Mouse (Mus musculus) hindbrain, postnatal 0 days (tissue): ENCODE measurements at regions not wholly inside any gene's neighbourhood (a gene's known extent, or its start where the extent isn't known, plus 50 kb on each side); places are given as distances from the start of the nearest gene placed in this dataset.

Experiments
- ATAC-seq: fragments of 200-750 bp; cut with Nextera tagmentation; 2 replicates; pipeline ENCODE4 v1.8.0; 2017; ENCODE audit warnings: mild to moderate bottlenecking, moderate TSS enrichment, moderate library complexity
- DNase-seq: peaks from one replicate; pipeline ENCODE4 v3.0.0-alpha.2; 2015; ENCODE audit warnings: low spot score
- H3K27ac ChIP-seq: fragments of 300-500 bp; sonication (generic); 2 replicates; pipeline ENCODE4 v1.5.1; 2014; ENCODE audit warnings: mild to moderate bottlenecking
- H3K27me3 ChIP-seq: fragments of 300-500 bp; sonication (generic); 2 replicates; pipeline ENCODE4 v1.6.1; 2014; ENCODE audit warnings: low read length, mixed read lengths; ENCODE audit not compliant: insufficient read depth
- H3K36me3 ChIP-seq: fragments of 300-500 bp; sonication (generic); 2 replicates; pipeline ENCODE4 v1.6.1; 2014; ENCODE audit warnings: low read length, mixed read lengths; ENCODE audit not compliant: insufficient read depth
- H3K4me1 ChIP-seq: fragments of 300-500 bp; sonication (generic); 2 replicates; pipeline ENCODE4 v1.6.1; 2014; ENCODE audit warnings: antibody characterized with exemption, low read length, mixed read lengths; ENCODE audit not compliant: insufficient read depth
- H3K4me2 ChIP-seq: fragments of 300-500 bp; sonication (generic); 2 replicates; pipeline ENCODE4 v1.6.1; 2014; ENCODE audit warnings: low read depth, mild to moderate bottlenecking, low read length, moderate library complexity, mixed read lengths
- H3K4me3 ChIP-seq: fragments of 300-500 bp; sonication (generic); 2 replicates; pipeline ENCODE4 v1.5.1; 2014; ENCODE audit warnings: low read length
- H3K9ac ChIP-seq: fragments of 300-500 bp; sonication (generic); replicated peaks from 2 replicates; pipeline ENCODE4 v1.6.1; 2014; ENCODE audit warnings: mild to moderate bottlenecking, low read length, moderate library complexity, mixed read lengths
- H3K9me3 ChIP-seq: fragments of 300-500 bp; sonication (generic); 2 replicates; pipeline ENCODE4 v1.6.1; 2016; ENCODE audit warnings: low read length, mixed read lengths
- CTCF ChIP-seq: IDR thresholded peaks from 2 replicates; pipeline ENCODE4 v1.5.1; 2016; ENCODE audit warnings: antibody characterized with exemption, control low read depth, low read depth
- WGBS: fragments of 180-500 bp; shearing (Covaris S2); extraction: QIAGEN DNeasy Blood & Tissue Kit; methylation state at CpG from one replicate; pipeline ENCODE4 v1.1.7; 2014; 5-methylcytosine and 5-hydroxymethylcytosine counted together

DNA sequence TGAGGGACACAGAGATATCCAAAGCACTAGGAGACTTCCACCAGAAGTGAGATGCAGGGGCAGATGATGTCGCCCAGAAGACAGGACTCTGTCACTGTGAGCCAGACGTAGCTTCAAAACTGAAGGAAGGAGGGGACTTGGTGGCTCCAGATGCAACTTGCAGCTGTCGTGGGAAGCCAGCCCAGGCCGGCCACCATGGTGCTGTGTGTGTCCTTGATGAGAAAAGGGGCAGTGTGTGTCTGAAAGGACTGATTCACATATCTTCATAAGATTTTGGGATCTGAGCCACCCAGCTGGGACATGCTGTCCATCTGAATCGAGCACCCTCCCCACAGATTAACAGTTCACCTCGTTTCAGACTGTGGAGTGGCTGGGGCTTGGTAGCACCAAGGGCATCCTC, 226.2 kb downstream of the Rpl10-ps3 start:
- no peaks in the 10 kb centered on the region for H3K27me3 ChIP-seq
- H3K9me3 ChIP-seq = no peaks in the 10 kb centered on the region
- 74% methylated on average over 6 of the region's 6 CpGs for WGBS
- no peak for TF ChIP-seq CTCF
- H3K4me3 ChIP-seq = no peak overlapping the region
- H3K27ac ChIP-seq = no peak overlapping the region
- DNase-seq (no peak), ATAC-seq (no peak)
- H3K36me3 ChIP-seq = no peaks in the 10 kb centered on the region
- H3K4me1 ChIP-seq = 0 out of 2 replicates have a peak, but pooled peaks cover 5% of the 10 kb centered on the region
- H3K4me2 ChIP-seq = no peak overlapping the region
- no peak overlapping the region for H3K9ac ChIP-seq

DNA sequence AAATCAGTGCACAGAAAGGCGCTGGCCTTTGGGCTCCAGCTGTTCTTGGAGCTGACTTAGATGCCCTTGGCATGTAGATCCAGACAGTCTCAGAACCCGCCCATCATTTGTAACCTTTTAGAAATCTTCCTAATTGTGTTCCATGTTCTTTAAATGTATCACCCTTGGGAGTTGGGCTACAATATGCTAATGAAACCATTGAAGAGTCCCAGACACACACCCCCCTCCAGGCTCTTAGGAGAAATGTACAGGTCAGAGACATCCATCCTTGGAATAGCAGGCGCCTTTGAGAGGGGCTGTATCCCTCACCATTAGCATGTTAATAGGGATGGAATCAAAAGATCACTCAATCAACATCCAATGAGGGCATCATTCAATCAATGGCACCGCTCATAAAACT, 238.2 kb downstream of the Rpl10-ps3 start:
- DNase-seq (peak; percentile 14), ATAC-seq (no peak)
- 21% methylated on average over 4 of the region's 4 CpGs for WGBS
- no peak overlapping the region for H3K4me3 ChIP-seq
- H3K4me2 ChIP-seq = no peak overlapping the region
- H3K27me3 ChIP-seq = no peaks in the 10 kb centered on the region
- no peaks in the 10 kb centered on the region for H3K9me3 ChIP-seq
- H3K4me1 ChIP-seq = 0 out of 2 replicates have a peak, but pooled peaks cover 5% of the 10 kb centered on the region
- no peak for TF ChIP-seq CTCF
- no peak overlapping the region for H3K27ac ChIP-seq
- H3K36me3 ChIP-seq = no peaks in the 10 kb centered on the region
- no peak overlapping the region for H3K9ac ChIP-seq

DNA sequence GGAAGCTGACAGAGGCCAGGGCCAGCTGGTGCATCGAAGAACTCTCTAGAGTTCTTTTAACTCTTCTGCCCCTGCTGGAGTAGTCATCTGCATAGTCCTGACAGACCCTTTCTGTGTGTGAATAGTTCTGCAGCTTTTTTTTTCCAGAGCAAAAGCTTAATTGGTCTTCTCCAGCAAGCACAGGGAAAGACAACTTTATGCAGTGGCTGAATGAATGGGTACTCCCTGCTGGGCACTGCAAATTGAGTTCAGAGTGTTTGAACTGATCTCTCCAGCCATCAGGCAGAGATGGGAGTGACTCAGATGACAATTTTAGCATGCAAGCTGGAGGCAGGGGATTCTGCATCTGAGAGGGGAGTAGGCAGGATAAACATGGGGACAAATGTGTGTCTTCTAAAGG, 242.0 kb downstream of the Rpl10-ps3 start:
- no peak for TF ChIP-seq CTCF
- DNase-seq = peak; percentile 10
- Histone ChIP-seq H3K4me3 (no peak overlapping the region), H3K9me3 (no peaks in the 10 kb centered on the region), H3K4me2 (no peak overlapping the region), H3K36me3 (no peaks in the 10 kb centered on the region), H3K27me3 (no peaks in the 10 kb centered on the region), H3K27ac (no peak overlapping the region), H3K4me1 (0 out of 2 replicates have a peak, but pooled peaks cover 5% of the 10 kb centered on the region), H3K9ac (no peak overlapping the region)
- no peak for ATAC-seq
- WGBS = 15% methylated on average over 1 of the region's 1 CpGs

DNA sequence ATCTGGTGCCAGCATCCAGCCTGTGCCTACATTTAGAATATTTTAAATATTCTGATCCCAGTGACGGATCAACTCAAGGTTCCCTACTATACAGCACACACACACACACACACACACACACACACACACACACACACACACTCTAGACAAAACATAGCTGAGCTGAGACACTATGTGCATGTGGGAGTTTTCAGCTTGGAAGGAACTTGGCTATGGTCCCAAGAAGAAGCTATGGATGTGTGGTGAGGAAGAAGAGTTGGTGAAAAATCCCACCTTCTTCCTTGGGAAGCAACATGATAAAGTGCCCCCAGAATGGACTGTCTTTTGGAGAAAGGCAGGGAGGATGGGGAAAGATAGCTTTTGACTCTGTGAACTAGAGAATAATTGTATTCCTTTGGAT, 243.7 kb downstream of the Rpl10-ps3 start:
- WGBS = 76% methylated on average over 1 of the region's 1 CpGs
- Histone ChIP-seq H3K4me3 (no peak overlapping the region), H3K9ac (no peak overlapping the region), H3K4me2 (no peak overlapping the region), H3K36me3 (no peaks in the 10 kb centered on the region), H3K4me1 (no peaks in the 10 kb centered on the region), H3K27ac (no peak overlapping the region), H3K9me3 (no peaks in the 10 kb centered on the region), H3K27me3 (no peaks in the 10 kb centered on the region)
- no peak for DNase-seq
- no peak for TF ChIP-seq CTCF
- ATAC-seq = no peak

DNA sequence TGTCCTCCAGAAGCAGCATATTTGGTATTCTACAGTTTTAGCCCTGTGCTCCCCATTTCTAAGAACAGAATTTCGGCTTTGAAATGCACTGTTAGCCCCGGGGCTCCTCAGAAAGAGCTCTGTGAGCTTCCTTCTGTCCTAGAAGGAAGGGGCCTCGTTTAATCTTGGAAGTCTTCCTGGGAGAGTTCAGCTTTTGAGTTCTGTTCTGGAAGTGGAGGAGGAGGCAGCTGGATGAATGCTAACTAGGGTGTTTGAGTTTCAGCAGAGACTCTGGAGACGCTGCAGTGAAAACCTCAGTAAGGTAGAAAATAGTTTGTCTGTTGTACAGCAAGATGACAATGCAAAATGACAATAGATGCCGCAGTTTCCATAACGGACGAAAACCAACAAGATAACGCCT, 253.8 kb downstream of the Rpl10-ps3 start:
- 70% methylated on average over 8 of the region's 8 CpGs for WGBS
- TF ChIP-seq CTCF = no peak
- Histone ChIP-seq H3K9me3 (no peaks in the 10 kb centered on the region), H3K4me1 (no peaks in the 10 kb centered on the region), H3K9ac (no peak overlapping the region), H3K27me3 (no peaks in the 10 kb centered on the region), H3K36me3 (no peaks in the 10 kb centered on the region), H3K4me2 (no peak overlapping the region), H3K4me3 (no peak overlapping the region), H3K27ac (no peak overlapping the region)
- DNase-seq = no peak
- ATAC-seq = no peak

DNA sequence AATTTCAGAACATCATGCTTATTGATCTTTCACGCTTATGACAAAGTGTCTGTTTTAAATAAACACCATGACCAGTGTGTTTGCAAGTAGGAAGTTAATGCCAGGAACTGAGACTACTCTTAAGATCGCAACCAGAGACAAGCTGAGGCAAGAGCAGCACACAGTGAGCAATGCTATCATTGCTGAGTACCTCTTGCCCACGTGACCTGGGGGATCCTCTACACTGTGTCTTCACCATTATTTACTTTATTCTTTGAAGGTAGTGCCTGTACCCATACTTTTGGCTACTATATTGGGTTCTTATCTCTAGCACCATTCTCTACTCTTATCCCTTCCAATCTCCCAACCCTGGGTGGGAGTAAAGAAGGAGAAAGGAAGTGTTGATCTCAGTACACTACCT, 254.9 kb downstream of the Rpl10-ps3 start:
- H3K27ac ChIP-seq = no peak overlapping the region
- no peak for TF ChIP-seq CTCF
- ATAC-seq (no peak), DNase-seq (no peak)
- no peaks in the 10 kb centered on the region for H3K27me3 ChIP-seq
- H3K4me1 ChIP-seq = no peaks in the 10 kb centered on the region
- no peaks in the 10 kb centered on the region for H3K9me3 ChIP-seq
- H3K4me2 ChIP-seq = no peak overlapping the region
- WGBS = 88% methylated on average over 3 of the region's 3 CpGs
- no peak overlapping the region for H3K4me3 ChIP-seq
- H3K9ac ChIP-seq = no peak overlapping the region
- H3K36me3 ChIP-seq = no peaks in the 10 kb centered on the region

DNA sequence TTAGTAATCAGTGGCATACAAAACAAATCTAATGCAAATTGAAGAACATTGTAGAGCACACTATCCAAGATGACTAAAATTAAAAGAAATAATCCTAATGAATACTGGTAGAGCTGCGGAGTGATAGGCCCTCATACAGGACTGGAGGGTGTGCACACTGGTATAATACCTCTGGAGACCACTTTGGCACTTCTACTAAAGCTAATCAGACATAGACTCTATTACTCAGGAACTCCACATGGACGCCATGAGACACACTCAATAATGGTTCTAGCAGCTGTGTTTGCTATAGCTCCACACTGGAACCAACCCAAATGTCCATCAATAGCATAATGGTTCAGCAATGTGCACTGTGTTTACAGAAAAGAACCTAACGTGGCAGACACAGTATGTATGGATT, 264.6 kb downstream of the Rpl10-ps3 start:
- no peaks in the 10 kb centered on the region for H3K36me3 ChIP-seq
- no peaks in the 10 kb centered on the region for H3K27me3 ChIP-seq
- no peak overlapping the region for H3K9ac ChIP-seq
- H3K4me1 ChIP-seq = no peaks in the 10 kb centered on the region
- H3K4me2 ChIP-seq = no peak overlapping the region
- no peak overlapping the region for H3K4me3 ChIP-seq
- DNase-seq (no peak), ATAC-seq (no peak)
- no peaks in the 10 kb centered on the region for H3K9me3 ChIP-seq
- no peak overlapping the region for H3K27ac ChIP-seq
- WGBS = 70% methylated on average over 3 of the region's 3 CpGs
- TF ChIP-seq CTCF = no peak

DNA sequence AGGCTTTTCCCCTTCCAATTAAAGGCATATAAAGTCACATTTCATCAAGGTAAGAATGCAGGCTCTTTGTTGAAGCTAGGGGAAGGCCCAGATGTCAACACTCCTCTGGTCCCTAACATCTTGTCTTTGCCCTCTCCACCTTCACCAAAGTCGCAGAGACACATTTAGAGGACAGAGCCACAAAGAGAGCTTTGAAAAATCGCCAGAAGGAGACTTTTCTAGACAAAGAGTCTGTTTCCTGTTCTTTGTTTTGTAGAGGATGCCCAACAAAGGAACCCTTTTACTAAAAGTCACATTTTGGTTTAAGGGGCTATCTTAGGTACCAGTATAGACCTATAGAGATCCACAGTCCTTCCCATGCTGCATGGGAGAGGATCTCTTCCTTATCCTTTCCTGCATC, 269.9 kb upstream of the Ncam1 start:
- no peaks in the 10 kb centered on the region for H3K36me3 ChIP-seq
- no peak for TF ChIP-seq CTCF
- H3K9ac ChIP-seq = no peak overlapping the region
- 61% methylated on average over 2 of the region's 2 CpGs for WGBS
- H3K27ac ChIP-seq = no peak overlapping the region
- ATAC-seq (no peak), DNase-seq (no peak)
- no peaks in the 10 kb centered on the region for H3K27me3 ChIP-seq
- no peaks in the 10 kb centered on the region for H3K9me3 ChIP-seq
- no peak overlapping the region for H3K4me3 ChIP-seq
- H3K4me2 ChIP-seq = no peak overlapping the region
- H3K4me1 ChIP-seq = no peaks in the 10 kb centered on the region
